Mouse (Mus musculus) lung, postnatal 0 days (tissue): ENCODE data around the gene Srp54c.

ENCODE experiments used
- CTCF ChIP-seq: IDR thresholded peaks from 2 replicates; pipeline ENCODE4 v1.5.1; 2016; ENCODE audit warnings: antibody characterized with exemption, mild to moderate bottlenecking
- EP300 ChIP-seq: IDR thresholded peaks from 2 replicates; pipeline ENCODE4 v1.6.1; 2016; ENCODE audit warnings: antibody characterized with exemption, mild to moderate bottlenecking, control low read depth

GRCm38 (mm10) chr12:55311841-55312240 lies 81.9 kb downstream of the Srp54c start:
- TF ChIP-seq EP300 (no peak), CTCF (no peak)
